Mouse (Mus musculus) embryonic stem cell, embryonic (primary cell): Measurements from ENCODE around the gene Ppp2r5d.

Source experiments
- CTCF ChIA-PET, 4 experiments: fragments of 300-600 bp in 2 of 4; fragments of 350-600 bp in 2 of 4; sonication (Branson Sonifier 250); formaldehyde crosslinking; loops; one replicate each; lab custom pipeline; 2022; ENCODE audit warnings: inconsistent platforms in 2 of 4; lab: Charles Lee
- POLR2A ChIA-PET, 4 experiments: fragments of 300-600 bp in 2 of 4; fragments of 350-600 bp in 2 of 4; sonication (Branson Sonifier 250); formaldehyde crosslinking; loops; one replicate each; lab custom pipeline; 2022; ENCODE audit warnings: antibody characterized with exemption in 4 of 4, inconsistent platforms in 1 of 4; lab: Charles Lee

Ppp2r5d gene

DNA sequence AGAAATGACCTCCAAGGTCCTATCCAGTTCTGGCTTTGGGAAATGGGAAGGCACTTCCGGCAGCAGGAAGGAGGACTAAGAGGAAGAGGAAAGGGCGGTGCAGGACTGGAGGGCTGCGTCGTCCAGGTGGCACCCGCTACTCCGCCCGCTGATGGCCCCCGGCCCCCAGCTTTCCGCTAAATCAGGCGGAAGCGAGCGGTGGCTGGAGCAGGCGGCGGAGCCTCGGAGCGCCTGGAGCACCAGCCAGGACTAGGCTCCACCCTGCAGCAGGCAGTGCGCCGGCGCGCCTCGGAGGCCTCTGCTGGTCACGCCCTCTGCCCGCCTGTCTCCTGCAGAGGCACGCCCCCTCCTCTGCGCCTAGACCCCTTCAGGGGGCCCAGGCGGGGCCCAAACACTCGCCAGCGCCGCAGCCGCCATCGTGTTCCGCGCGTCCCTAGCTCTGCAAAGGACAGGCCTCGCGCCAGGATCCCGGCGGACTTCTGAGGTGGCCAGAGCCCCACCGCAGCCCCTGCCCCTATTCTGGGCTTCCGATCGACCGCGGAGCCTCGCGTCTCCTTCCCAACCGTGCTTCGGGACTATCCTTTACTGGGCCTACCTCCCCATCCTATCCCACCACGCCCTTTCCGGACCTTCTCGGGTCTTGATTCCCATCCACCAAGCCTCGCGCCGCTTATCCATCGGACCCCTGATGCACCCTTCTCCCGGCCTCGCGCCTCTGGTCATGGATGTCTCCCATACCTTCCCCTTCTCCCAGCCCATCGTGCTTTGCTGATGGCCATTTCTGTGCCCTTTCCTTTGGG, 54.5 kb downstream of the Ppp2r5d start, which contains the start of gene Cul7:
Gene Cul7 (plus strand): TSS at position 106 of the 800 bp plus-strand sequence.
- ChIA-PET POLR2A (interaction anchor here in 3 of 4 experiments (0.6 to 3.2 kb wide), 24 partner anchors 9 to 490 kb away, joined by 3 to 17 read pairs (median 4); partner anchors contain the start of genes Ppp2r5d (in 2 of the 3), Rrp36 (in 2 of the 3) and Ptk7 (in 1 of the 3)), CTCF (interaction anchor here in 2 of 4 experiments (0.7 to 0.8 kb wide), 2 partner anchors 44 to 65 kb away, joined by 3 read pairs; no protein-coding TSS in a partner anchor)

- ChIA-PET POLR2A (interaction anchor here in 3 of 4 experiments (0.6 to 3.2 kb wide), 16 partner anchors 8 to 466 kb away, joined by 3 to 17 read pairs (median 5); partner anchors contain the start of genes Rrp36 (in 2 of the 3), Ppp2r5d (in 1 of the 3) and Ptk7 (in 1 of the 3)), CTCF (no interaction called here)
These were observed 55.1 kb downstream of the Ppp2r5d start for GRCm38 (mm10) chr17:46649811-46650210.

GRCm38 (mm10) chr17:46648436-46648835, 56.5 kb downstream of the Ppp2r5d start:
- CTCF ChIA-PET, result interaction anchor here in 2 of 4 experiments (0.6 kb wide), 2 partner anchors 30 to 92 kb away, joined by 3 to 6 read pairs; partner anchors contain the start of gene Mea1 (in 1 of the 2)
- POLR2A ChIA-PET, result interaction anchor here in 2 of 4 experiments (1.0 to 2.1 kb wide), 4 partner anchors 11 to 31 kb away, joined by 3 to 8 read pairs (median 4); no protein-coding TSS in a partner anchor

- POLR2A ChIA-PET, result interaction anchor here in 3 of 4 experiments (0.5 to 2.1 kb wide), 7 partner anchors 9 to 211 kb away, joined by 3 to 8 read pairs (median 3); partner anchors contain the start of genes Bicral (in 1 of the 3) and Klhdc3 (in 1 of the 3)
- CTCF ChIA-PET, result interaction anchor here in 1 of 4 experiments (0.6 kb wide), 1 partner anchor 51 kb away, joined by 7 read pairs; no protein-coding TSS in a partner anchor
These were observed 57.6 kb downstream of the Ppp2r5d start for GRCm38 (mm10) chr17:46647279-46647678.

GRCm38 (mm10) chr17:46646322-46646662, 58.6 kb downstream of the Ppp2r5d start:
- ChIA-PET POLR2A (no interaction called here), CTCF (no interaction called here)

- ChIA-PET POLR2A (interaction anchor here in 3 of 4 experiments (0.6 to 3.2 kb wide), 23 partner anchors 9 to 258 kb away, joined by 3 to 21 read pairs (median 4); partner anchors contain the start of genes Ppp2r5d (in 2 of the 3), Ptk7 (in 2 of the 3), 2310039H08Rik (in 1 of the 3) and Cul9 (in 1 of the 3)), CTCF (interaction anchor here in 2 of 4 experiments (0.6 to 1.4 kb wide), 7 partner anchors 9 to 93 kb away, joined by 3 to 6 read pairs (median 4); partner anchors contain the start of genes Klhdc3 (in 1 of the 2), Ppp2r5d (in 1 of the 2) and Ptk7 (in 1 of the 2))
These were observed 59.2 kb downstream of the Ppp2r5d start, which contains the start of the genes Klc4 and Mrpl2 for GRCm38 (mm10) chr17:46645561-46646321. Gene Klc4 (minus strand): TSS chr17:46646022. Gene Mrpl2 (plus strand): TSS chr17:46646229.

DNA sequence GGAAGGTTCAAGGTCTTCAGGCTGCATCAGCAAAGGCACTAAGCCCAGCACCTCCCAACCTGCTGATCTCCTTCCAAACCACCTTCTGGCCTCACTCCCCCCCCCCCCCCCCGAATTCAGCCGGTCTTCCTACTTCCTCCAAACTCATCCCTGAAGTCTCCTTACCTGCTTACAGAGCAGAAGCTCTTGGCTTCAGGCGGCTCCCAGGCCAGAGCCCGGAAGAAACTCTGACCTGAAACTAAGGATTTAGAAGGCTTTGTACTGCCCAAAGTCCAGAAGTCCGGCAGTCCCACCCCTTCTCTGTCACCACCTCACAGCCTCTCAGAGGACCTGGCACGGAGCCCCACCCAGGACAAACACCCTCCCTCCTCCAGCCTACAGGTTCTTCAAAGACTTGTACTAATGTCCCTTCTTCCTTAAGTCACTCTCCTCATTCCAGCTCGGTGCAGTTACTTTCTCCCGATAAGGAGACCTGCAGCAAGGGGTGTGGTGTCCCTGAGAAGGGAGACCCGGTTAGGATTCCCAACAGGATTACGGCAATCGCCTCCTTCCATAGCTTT, 59.9 kb downstream of the Ppp2r5d start:
- CTCF ChIA-PET, result interaction anchor here in 3 of 4 experiments (0.6 to 2.2 kb wide), 9 partner anchors 8 to 119 kb away, joined by 3 to 14 read pairs (median 4); partner anchors contain the start of genes Klhdc3 (in 1 of the 3), Ppp2r5d (in 1 of the 3) and Ptk7 (in 1 of the 3)
- POLR2A ChIA-PET, result interaction anchor here in 3 of 4 experiments (0.6 to 3.2 kb wide), 29 partner anchors 8 to 1060 kb away, joined by 3 to 21 read pairs (median 4); partner anchors contain the start of genes Klhdc3 (in 2 of the 3), Ppp2r5d (in 2 of the 3), Ptk7 (in 2 of the 3) and 2310039H08Rik (in 1 of the 3)

GRCm38 (mm10) chr17:46644152-46644805, 60.6 kb downstream of the Ppp2r5d start:
- CTCF ChIA-PET, result interaction anchor here (0.6 to 2.2 kb wide), 9 partner anchors 8 to 119 kb away, joined by 3 to 14 read pairs (median 3); no protein-coding TSS in a partner anchor
- POLR2A ChIA-PET, result interaction anchor here in 3 of 4 experiments (0.7 to 3.2 kb wide), 20 partner anchors 8 to 1060 kb away, joined by 3 to 21 read pairs (median 4); partner anchors contain the start of genes Ppp2r5d (in 2 of the 3), Ptk7 (in 2 of the 3), Klhdc3 (in 1 of the 3) and Rrp36 (in 1 of the 3)

DNA sequence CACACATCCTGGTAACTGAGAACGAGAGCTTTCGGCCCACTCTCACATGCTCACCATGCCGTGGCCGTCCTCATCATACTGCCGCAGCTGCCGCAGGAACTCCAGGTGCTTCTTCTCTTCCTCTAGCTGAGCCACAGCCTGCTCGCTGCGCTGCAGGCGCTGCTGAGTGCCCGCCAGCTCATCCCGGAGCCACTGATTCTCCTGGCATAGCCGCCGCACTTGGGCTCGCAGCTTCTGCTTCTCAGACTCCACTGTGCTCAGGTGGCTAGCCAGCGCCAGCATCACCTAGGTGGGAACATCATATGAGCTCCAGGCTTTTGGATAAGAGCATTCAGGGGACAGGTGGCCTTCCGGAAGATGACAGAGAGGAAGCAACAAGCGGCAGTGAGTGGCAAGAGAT, 62.9 kb downstream of the Ppp2r5d start:
- CTCF ChIA-PET, result interaction anchor here in 1 of 4 experiments (0.9 kb wide), 2 partner anchors 31 to 41 kb away, joined by 3 read pairs; no protein-coding TSS in a partner anchor
- POLR2A ChIA-PET, result interaction anchor here (0.6 to 1.6 kb wide), 9 partner anchors 8 to 860 kb away, joined by 3 to 5 read pairs (median 4); partner anchors contain the start of genes Cul7 (in 1 of the 4), Ppp2r5d (in 1 of the 4) and Taf8 (in 1 of the 4)

GRCm38 (mm10) chr17:46639929-46640328, 65.0 kb downstream of the Ppp2r5d start:
- ChIA-PET POLR2A (interaction anchor here in 2 of 4 experiments (0.6 to 1.2 kb wide), 2 partner anchors 9 to 39 kb away, joined by 3 read pairs; partner anchors contain the start of gene Mea1 (in 1 of the 2)), CTCF (interaction anchor here in 1 of 4 experiments (0.7 kb wide), 1 partner anchor 26 kb away, joined by 3 read pairs; no protein-coding TSS in a partner anchor)

DNA sequence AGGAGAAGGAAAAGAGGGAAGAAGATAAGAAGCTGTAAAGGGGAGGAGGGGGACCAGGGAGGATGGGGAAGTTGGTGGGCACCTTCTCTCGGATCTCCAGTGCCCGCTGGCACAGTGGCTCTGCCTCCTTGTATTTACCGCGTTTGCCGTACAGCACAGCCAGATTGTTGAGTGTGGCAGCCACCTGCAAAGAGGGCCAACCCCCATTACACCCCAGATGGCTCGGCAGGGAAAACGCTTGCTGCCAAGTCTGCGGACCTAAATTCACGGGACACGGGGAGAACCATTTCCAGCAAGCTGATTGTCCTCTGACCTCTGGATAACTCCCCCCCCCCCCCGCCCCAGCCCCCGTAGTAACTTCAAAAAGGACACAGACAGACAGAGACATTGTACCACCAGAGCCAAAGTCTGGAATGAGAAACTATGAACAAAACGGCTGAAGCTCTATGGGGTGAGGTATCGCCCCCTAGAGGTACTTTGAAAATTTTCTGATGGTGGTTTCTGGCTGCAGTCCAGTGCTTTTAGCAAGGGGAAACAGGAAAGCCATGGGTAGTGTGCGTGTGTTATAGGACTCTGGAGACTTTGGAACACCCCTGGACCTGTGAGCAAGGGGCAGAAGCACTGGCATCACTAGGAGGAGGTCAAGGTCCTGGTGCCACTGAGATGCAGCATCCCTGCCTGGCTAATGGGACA, 67.9 kb downstream of the Ppp2r5d start:
- ChIA-PET CTCF (interaction anchor here (0.6 to 1.8 kb wide), 42 partner anchors 8 to 691 kb away, joined by 3 to 9 read pairs (median 4); partner anchors contain the start of genes Ptk7 (in 2 of the 4), Klc4 (in 1 of the 4), Klhdc3 (in 1 of the 4) and Mrpl2 (in 1 of the 4)), POLR2A (interaction anchor here (0.6 to 2.8 kb wide), 23 partner anchors 8 to 1321 kb away, joined by 3 to 17 read pairs (median 4); partner anchors contain the start of genes Klc4 (in 2 of the 4), Mrpl2 (in 2 of the 4), Dnph1 (in 1 of the 4) and Ppp2r5d (in 1 of the 4))
